26 mouse cellular contexts compared by ENCODE assay signal in genomic region chr10:84949684-84950010, GRCm38 (mm10). TPM values are rescaled to one million over a fixed set of nuclear protein-coding genes. Genes with fewer than 3 reads are reported as not detected.
A peak's percentile ranks its signal among the peaks of the same experiment; 100 is the strongest.
DNase-seq lines count a peak whose midpoint lies in the region; ATAC-seq and TF ChIP-seq lines count a peak whose summit lies in the region.
"Had no signal": no experiment of that assay in that cellular context is flagged by ENCODE, and none has a peak within 500 bp of the region (broad histone marks: within the 10 kb centered on the region; RNA-seq: fewer than 3 reads in every experiment).

No protein-coding gene starts in this region.

- no peak for TF ChIP-seq CTCF in gastrocnemius, adult 2 months (IDR thresholded peaks at IDR 0.05)
- TF ChIP-seq CTCF in intestine, postnatal 0 days (IDR thresholded peaks at IDR 0.05; ENCODE audit: low read depth), result no peak
- no peak for TF ChIP-seq CTCF in layer of hippocampus, adult 2 months (conservative IDR thresholded peaks at IDR 0.05)

- no peak overlapping the region; the same call in 1 of the 2 replicates for H3K4me3 ChIP-seq in gastrocnemius, adult 2 months
- H3K4me3 ChIP-seq in intestine, embryonic 15.5 days (replicated peaks), result no peak overlapping the region
- no peak overlapping the region for H3K4me3 ChIP-seq in intestine, postnatal 0 days (ENCODE audit: low read depth, low read length)
- H3K4me3 ChIP-seq in intestine, embryonic 16.5 days (ENCODE audit: low read length), result no peak overlapping the region
- H3K4me3 ChIP-seq in layer of hippocampus, adult 2 months, result no peak overlapping the region
- H3K4me3 ChIP-seq: embryonic facial prominence, embryonic 12.5 days; heart, embryonic 10.5 days; limb, embryonic 13.5 days had no signal

- H3K4me2 ChIP-seq in intestine, embryonic 15.5 days (replicated peaks), result no peak overlapping the region
- H3K4me2 ChIP-seq in intestine, postnatal 0 days (replicated peaks; ENCODE audit: low read depth), result no peak overlapping the region
- no peak overlapping the region for H3K4me2 ChIP-seq in intestine, embryonic 16.5 days (ENCODE audit: low read depth, low read length)
- H3K4me2 ChIP-seq: embryonic facial prominence, embryonic 12.5 days; limb, embryonic 13.5 days; liver, embryonic 11.5 days; midbrain, embryonic 11.5 days had no signal

- 0 out of 2 replicates have a peak, but pooled peaks cover 3% of the 10 kb centered on the region for H3K4me1 ChIP-seq in intestine, embryonic 15.5 days (replicated peaks)
- 0 out of 2 replicates have a peak, but pooled peaks cover 2% of the 10 kb centered on the region for H3K4me1 ChIP-seq in intestine, postnatal 0 days (replicated peaks; ENCODE audit: control insufficient read depth, insufficient read depth, low read length)
- peaks cover 11% of the 10 kb centered on the region for H3K4me1 ChIP-seq in intestine, embryonic 16.5 days (ENCODE audit: control insufficient read depth, insufficient read depth, low read length)
- H3K4me1 ChIP-seq: embryonic facial prominence, embryonic 12.5 days; heart, embryonic 10.5 days had no signal

- peak overlapping the region; percentile 51 for H3K27ac ChIP-seq in gastrocnemius, adult 2 months
- H3K27ac ChIP-seq in intestine, embryonic 15.5 days, result peak overlapping the region; percentile 7; the same call in 1 of the 2 replicates
- H3K27ac ChIP-seq in intestine, postnatal 0 days (ENCODE audit: low read depth, low read length), result no peak overlapping the region
- H3K27ac ChIP-seq in intestine, embryonic 16.5 days (ENCODE audit: low read length), result no peak overlapping the region
- no peak overlapping the region for H3K27ac ChIP-seq in layer of hippocampus, adult 2 months
- H3K27ac ChIP-seq: embryonic facial prominence, embryonic 12.5 days; heart, embryonic 10.5 days; limb, embryonic 13.5 days had no signal

- ATAC-seq in intestine, embryonic 15.5 days, result peak; percentile 39; the same call in 1 of the 2 replicates
- no peak for ATAC-seq in intestine, postnatal 0 days
- peak; percentile 38; the same call in 1 of the 2 replicates for ATAC-seq in intestine, embryonic 16.5 days
- ATAC-seq: forebrain, embryonic 14.5 days; hindbrain, embryonic 16.5 days; midbrain, embryonic 16.5 days had no signal

- DNase-seq in gastrocnemius, adult 2 months, result no peak
- no peak for DNase-seq in gastrocnemius, postnatal 10 days
- DNase-seq in lung, postnatal 4 days, result peak; percentile 9 to 33
- no peak for DNase-seq in layer of hippocampus, adult 2 months (ENCODE audit: low spot score in 2 of 2)
- DNase-seq in ovary, adult 18-20 months (ENCODE audit: low spot score), result no peak
- DNase-seq: adrenal gland, postnatal 25 days; cerebellum, adult 11-12 months; cerebellum, adult 9-11 months; embryo, embryonic 11 days; heart, postnatal 14 days; kidney, postnatal 25 days; spleen, adult 18-20 months; thymus, adult 2 months; thymus, postnatal 36 days had no signal

- H3K36me3 ChIP-seq in intestine, embryonic 15.5 days, result peaks cover 7% of the 10 kb centered on the region; the same call in 1 of the 2 replicates
- H3K36me3 ChIP-seq in intestine, postnatal 0 days (ENCODE audit: control insufficient read depth, insufficient read depth), result peaks cover 12% of the 10 kb centered on the region
- 0 out of 2 replicates have a peak, but pooled peaks cover 7% of the 10 kb centered on the region for H3K36me3 ChIP-seq in intestine, embryonic 16.5 days (ENCODE audit: control insufficient read depth, insufficient read depth, low read length)

- intact Hi-C loops in gastrocnemius, adult 2 months (cut with DNase I), result no loop called here

- no peaks in the 10 kb centered on the region for H3K9me3 ChIP-seq in intestine, embryonic 15.5 days
- H3K9me3 ChIP-seq in intestine, postnatal 0 days (ENCODE audit: control insufficient read depth), result no peaks in the 10 kb centered on the region
- H3K9me3 ChIP-seq in intestine, embryonic 16.5 days (ENCODE audit: control insufficient read depth, low read length), result no peaks in the 10 kb centered on the region
- H3K9me3 ChIP-seq: embryonic facial prominence, embryonic 12.5 days; G1E; heart, embryonic 10.5 days; limb, embryonic 13.5 days had no signal

- H3K9ac ChIP-seq in intestine, embryonic 15.5 days, result no peak overlapping the region
- H3K9ac ChIP-seq in intestine, postnatal 0 days (ENCODE audit: low read depth, low read length), result no peak overlapping the region
- no peak overlapping the region for H3K9ac ChIP-seq in intestine, embryonic 16.5 days (ENCODE audit: low read depth, low read length)
- H3K9ac ChIP-seq: embryonic facial prominence, embryonic 12.5 days; limb, embryonic 13.5 days had no signal

- H3K27me3 ChIP-seq in intestine, embryonic 15.5 days (replicated peaks), result no peaks in the 10 kb centered on the region
- H3K27me3 ChIP-seq in intestine, postnatal 0 days (replicated peaks; ENCODE audit: control insufficient read depth, insufficient read depth, low read length), result no peaks in the 10 kb centered on the region
- H3K27me3 ChIP-seq in intestine, embryonic 16.5 days (replicated peaks; ENCODE audit: control insufficient read depth, insufficient read depth, low read length), result no peaks in the 10 kb centered on the region
- H3K27me3 ChIP-seq: embryonic facial prominence, embryonic 12.5 days; limb, embryonic 13.5 days had no signal

- WGBS in intestine, embryonic 15.5 days, result 49% methylated on average over 3 of the region's 3 CpGs
- 63% methylated on average over 3 of the region's 3 CpGs for WGBS in intestine, postnatal 0 days
- 56% methylated on average over 3 of the region's 3 CpGs for WGBS in intestine, embryonic 16.5 days

RNA-seq across cellular contexts. Expression of gene Ric8b, which starts 32.2 kb away (rescaled TPM):
- total RNA-seq in gastrocnemius, adult 2 months (2021), result 10 to 100 TPM; 35.5 to 54.4 TPM
- total RNA-seq in gastrocnemius, postnatal 10 days (2021), result 10 to 100 TPM; 42.0 to 48.3 TPM
- polyA plus RNA-seq in intestine, embryonic 15.5 days (2015; fragmentation: Nextera tagmentation; extraction: Ambion mirVana), result 17.2 and 18.0 TPM in 2 replicates
- polyA plus RNA-seq in intestine, postnatal 0 days (2015; fragmentation: Nextera tagmentation; extraction: Ambion mirVana), result 6.7 and 7.0 TPM in 2 replicates
- polyA plus RNA-seq in intestine, embryonic 16.5 days (2015; fragmentation: Nextera tagmentation; extraction: Ambion mirVana), result 14.1 and 15.5 TPM in 2 replicates
- 10 to 100 TPM; 40.9 to 42.2 TPM for total RNA-seq in layer of hippocampus, adult 2 months (2021)

Comparison
In these comparisons a context has a peak if more than half of its experiments do, and no peak if none do; other contexts are left out.
1. H3K27ac ChIP-seq: peak in gastrocnemius, adult 2 months (single experiment) and intestine, embryonic 15.5 days (single experiment); none in intestine, postnatal 0 days (single experiment), intestine, embryonic 16.5 days (single experiment) and layer of hippocampus, adult 2 months (single experiment).
2. DNase-seq: peak in lung, postnatal 4 days (2 of 2); none in gastrocnemius, adult 2 months (single experiment), gastrocnemius, postnatal 10 days (single experiment), layer of hippocampus, adult 2 months (0 of 2) and ovary, adult 18-20 months (single experiment).